Mouse (Mus musculus): ENCODE results near the gene Mettl3. TPM values are rescaled to one million over a fixed set of nuclear protein-coding genes. Genes with fewer than 3 reads are reported as not detected.
"Not testable (repeated sequence)": the region's sequence is repeated elsewhere in the genome, so short reads cannot be mapped to it uniquely, and the experiment has no call there.

Gene Mettl3
- total RNA-seq (2015) (36.2 and 42.1 TPM in 2 replicates), total RNA-seq (2017) (29.9 TPM in 2 replicates)

DNA sequence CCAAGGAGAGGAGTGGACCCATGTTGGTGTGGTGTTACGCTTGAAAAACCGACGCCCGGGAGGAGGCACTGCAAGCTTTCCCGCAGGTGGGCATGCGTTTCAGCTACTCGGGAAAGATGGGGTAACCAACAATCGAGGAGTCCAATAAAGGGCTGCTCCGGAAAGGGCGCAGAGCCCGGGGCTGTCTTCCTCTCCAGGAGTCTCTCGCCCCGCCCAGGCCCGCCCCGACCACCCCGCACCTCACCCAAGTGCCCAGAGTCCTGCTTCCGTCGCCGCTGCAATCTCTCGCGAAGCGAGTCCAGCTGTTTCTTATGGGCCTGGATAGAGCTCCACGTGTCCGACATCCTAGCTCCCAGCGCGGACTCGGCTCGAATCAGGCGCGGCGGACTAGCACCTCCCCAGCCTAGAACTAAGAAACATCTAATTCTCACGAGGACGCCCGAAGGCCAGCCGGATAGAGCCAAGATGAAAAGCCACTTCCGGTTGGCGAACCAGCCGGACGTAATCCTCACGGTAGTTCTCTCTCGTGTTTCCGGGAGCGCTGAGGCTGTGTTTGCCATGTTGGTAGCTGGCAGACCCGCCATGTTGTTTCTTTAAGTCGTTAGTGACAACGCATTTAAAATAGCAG, at the start of gene Mettl3:
Gene Mettl3, minus strand, starts transcription at position 485 of the 628 bp plus-strand sequence.
- peak; percentile 98 for ATAC-seq (ENCODE audit: poor library complexity, severe bottlenecking)

DNA sequence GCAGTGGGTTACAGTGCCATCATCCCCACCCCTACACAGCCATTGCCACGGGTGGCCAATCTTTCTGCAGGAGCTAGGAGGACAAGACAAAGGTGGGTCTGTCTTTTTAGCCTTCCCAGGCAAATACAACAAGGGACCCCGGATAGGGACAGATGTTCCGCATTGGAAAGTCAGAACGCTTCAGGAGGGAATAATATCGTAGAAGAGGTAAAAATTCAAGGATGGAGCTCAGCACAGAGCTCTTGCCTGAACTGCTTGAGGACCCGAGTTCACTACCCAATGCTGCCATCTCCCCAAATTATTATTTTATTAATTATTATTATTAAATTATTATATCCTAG, 34.6 kb upstream of the Mettl3 start:
- ATAC-seq (ENCODE audit: poor library complexity, severe bottlenecking), result no peak

DNA sequence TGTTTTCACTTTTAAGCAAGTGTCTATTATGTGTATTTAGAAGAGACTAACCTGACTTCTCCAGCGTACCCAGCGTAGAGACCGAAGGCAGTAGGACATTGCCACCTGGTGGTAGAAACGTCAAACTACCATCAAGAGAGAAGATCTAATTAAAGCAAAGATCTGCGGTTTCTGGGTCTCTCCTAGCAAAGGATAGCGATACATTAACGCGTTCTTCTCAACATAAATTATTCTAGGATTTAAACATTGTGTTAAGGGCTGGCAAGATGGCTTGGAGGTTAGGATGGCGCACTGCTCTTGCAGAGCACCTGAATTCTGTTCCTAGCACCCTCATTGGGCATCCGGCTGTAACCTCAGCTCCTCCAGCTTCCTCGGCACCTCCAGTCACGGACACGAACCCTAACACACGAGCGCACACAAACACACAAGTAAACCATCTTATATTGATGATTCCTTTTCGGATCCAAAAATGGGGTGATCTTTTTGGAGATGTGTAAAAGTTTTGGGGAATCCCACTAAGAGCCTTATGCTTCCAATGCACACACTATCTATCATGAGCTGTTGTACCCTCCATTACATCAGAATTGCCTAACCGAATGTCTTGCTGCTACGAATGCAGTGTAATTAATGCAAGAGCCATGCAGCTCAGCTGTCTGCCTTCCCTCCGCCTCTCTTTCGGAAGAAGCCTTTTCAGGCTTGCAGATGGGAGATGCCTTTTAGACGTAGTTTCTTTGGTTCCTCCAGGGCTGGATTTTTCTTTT, 34.0 kb upstream of the Mettl3 start:
- ATAC-seq (ENCODE audit: poor library complexity, severe bottlenecking), result peak; percentile 93

DNA sequence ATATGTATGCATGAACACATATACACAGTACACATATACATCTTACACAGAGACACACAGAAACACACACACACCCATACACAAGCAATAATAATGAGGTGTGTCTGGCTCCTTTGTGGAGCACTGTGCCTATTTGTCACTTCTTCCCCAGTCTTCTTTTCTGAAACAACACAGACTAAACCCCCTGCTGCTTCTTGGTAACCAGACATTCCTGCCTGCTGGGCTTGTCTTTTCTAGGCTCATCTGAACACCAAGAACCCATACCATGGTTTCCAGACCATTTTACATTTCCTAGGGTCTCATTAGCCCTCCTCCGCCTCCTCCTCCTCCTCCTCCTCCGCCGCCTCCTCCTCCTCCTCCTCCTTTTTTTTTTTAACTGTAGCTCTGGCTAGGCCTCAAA, 27.2 kb upstream of the Mettl3 start:
- ATAC-seq (ENCODE audit: poor library complexity, severe bottlenecking), result no peak

DNA sequence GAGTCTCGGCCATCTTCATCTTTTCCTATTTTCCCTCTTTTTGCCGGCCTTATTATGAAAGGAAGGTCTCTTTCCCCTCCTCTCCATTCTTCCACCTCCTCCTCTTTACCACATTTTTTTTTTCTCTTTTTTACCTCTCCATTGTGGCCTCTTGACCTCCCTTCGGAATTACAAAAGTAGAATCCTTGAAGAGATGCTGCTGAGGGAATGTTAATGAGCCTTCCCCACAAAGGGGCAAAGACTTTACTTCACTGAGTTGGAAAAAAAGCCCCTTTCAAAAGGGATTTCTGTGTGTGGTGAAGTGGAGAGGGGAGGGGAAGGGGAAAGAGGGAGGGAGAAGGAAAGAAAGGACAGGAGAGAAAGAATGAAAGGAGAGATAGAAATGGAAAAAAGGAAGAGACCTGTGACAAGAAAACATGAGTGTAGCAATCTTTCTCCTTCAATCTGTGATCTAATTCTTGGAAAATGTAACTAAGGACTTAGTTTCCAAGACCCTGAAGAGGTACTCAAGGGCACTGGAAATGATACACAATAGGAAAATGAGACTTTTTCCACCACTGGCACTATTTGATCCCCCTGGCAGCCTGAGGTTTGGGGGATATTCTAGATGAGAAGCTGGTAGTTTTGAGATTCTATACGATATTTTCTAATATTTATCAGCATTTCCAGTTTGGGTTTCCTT, 26.3 kb upstream of the Mettl3 start:
- no peak for ATAC-seq (ENCODE audit: poor library complexity, severe bottlenecking)

DNA sequence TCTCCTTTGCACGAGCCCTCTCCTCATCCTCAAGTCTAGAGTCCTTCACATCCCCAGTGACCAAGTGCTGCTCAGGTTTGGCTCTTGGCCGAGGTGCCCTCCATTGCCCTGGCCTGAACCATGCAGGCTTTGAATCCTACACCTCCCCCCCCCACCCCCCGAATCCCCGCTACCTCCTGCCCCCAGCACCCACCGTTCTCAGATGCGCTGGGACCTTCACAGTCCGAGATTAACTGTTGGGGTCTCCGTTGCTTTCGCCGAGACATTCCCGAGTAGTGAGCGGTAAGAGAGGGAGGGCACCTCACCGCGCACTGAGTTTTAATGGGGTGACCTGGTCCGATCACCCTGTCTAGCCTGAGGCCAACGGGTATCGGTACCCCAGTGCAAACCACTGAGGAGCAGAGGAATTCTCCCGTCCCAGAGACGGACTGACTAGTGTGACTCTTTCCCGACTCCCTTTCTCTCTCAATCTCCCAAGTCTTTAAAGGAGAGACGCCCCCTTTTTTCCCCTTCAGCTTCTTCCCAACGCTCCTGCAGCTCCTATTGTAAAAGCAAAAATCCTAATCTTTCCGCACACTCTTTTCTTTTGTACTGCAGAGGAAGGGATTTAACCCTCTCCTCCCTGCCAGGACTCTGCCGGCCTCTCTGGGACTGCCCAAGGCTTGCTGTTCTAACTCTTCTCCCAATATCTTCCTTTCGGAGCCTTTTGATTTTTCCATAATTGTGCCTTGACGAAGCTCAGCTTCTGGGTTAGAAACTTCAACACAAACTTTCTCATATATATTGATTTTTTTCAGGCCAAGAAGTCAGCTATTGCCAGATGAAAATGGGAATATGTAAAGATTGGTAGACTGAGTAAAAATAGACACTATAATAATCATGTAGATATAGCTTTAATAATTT, 23.2 kb upstream of the Mettl3 start, which contains the start of gene Sall2:
Gene Sall2, minus strand, starts transcription at position 853 of the 903 bp plus-strand sequence.
- no peak for ATAC-seq (ENCODE audit: poor library complexity, severe bottlenecking)

DNA sequence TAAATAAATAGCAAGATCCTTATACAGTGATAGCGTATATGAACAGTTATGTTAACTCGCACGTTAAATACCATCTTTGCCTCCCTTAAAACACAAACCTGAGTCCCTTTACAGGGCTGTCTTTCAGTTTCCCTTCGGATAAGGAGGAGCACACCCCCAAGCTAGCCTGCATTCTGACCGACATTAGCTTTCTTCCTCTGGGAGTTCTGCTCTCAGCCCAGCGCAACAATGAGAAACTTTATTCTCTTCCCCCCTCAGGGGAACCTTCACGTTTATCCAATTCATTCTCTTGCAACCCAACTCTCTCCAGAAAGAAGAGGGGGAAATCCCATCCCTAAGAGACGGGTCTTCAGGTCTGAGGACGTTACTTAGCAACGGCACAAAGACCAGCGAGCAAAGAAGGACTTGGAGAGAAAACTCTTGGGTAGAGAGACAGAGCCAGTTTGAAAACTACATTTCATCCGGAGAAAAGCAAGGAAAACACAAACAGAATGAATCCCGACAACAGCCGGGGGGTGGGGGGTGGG, 22.5 kb upstream of the Mettl3 start:
- ATAC-seq (ENCODE audit: poor library complexity, severe bottlenecking), result no peak

DNA sequence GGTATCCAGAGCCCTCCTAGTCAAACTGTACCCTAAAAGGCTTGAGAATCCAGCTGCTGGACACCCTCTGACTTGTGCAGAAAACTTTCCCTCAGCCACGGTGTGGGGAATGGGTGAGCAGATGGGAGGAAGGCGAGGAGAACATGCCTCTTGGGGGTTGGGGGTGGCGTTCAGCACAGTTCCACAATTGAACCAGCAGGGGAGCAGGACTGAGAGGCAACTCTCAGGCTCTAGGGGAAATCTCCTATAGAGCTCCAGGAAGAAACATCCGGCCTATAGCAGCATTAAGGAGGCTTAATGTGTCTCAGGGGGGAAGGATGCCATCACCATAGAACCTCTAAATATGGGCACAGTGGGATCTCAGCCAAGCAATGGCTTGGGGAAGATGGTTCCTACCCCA, 21.0 kb upstream of the Mettl3 start:
- no peak for ATAC-seq (ENCODE audit: poor library complexity, severe bottlenecking)

DNA sequence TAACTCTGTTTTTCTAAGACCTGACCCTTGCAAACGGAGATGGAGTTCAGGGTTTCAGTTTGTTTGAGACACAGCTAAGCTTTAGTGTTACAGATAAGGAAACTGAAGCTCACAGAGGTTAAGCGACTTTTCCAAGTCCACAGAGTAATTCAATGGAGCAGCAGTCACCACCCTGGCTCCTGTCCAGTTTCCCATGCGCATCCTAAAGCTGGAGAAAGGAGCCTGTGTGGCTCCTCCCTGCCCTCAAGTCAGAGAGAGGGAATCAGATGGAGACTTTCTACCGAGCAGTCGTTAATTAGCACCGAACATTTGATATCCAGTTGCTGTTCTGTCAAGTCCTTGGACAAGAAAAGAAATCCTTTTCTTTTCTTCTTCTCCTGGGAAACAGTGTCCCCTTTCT, 14.4 kb upstream of the Mettl3 start:
- no peak for ATAC-seq (ENCODE audit: poor library complexity, severe bottlenecking)

DNA sequence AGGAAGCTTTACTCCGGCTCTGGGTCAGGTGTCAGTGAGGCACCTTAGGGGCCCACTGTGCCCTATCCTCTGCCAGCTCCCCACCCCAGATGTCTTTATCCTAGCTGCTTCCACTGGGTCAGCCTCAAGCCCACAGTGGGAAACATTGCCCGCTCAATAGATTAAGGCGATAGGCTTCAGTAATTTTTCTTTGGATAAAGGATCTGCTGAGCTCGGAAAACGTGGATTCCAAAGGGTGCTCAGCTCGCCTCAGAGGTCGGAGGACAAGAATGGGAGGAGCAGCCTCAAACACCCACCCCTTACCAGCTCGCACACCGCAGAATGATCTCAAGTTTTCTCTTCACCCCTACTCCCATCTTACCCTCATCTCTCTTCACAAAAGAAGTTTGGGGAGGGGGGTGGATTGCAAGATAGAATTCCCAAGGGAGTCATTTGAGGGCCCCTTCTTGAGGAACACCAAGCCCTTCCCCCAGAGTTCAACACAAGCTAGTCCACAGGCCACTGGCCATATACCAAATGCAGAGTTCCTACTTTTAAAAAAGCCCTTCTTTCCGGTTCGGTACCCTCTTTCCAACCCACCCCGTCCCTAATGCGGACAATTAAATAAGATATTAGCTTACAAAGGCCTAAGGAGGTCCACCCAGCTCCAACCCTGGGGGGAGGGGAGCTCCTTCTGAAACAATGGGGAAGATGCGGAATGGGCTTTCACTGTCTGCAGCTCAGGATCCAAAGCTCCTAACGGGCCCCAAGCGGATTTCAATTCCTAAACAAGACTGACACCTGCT, 11.7 kb upstream of the Mettl3 start:
- ATAC-seq (ENCODE audit: poor library complexity, severe bottlenecking), result no peak

DNA sequence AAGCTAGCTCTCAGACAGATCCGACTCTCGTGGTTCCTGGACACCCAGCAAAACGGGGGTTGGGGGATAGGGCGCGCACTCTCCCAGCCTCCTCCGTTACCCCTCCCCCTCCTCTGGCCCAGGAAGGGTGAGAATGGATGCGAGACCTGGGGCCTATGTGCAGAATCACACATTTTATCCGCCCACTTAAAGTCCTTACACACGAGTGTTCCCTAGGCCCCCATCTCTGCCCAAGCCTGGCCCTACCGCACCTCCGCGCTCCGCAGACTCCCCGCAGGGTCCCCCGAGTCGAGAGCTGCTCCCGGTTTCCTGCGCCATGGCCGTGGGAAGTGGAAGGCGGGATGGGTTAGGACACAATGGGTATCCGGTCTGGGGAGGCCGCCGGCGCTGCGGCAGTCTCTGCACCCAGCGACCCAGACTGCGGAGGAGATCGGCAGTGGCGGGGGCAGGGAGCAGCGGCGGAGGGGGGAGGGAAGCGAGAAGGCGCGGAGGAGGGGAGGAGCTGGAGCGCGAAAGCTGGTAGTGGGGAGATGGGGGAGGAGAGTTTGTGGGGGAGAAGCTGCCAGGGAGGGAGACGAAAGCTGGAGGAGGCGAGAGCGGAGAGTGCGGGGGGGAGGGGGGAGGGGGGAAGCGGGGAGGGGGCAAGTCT, 11.0 kb upstream of the Mettl3 start:
- ATAC-seq (ENCODE audit: poor library complexity, severe bottlenecking), result peak; percentile 49

DNA sequence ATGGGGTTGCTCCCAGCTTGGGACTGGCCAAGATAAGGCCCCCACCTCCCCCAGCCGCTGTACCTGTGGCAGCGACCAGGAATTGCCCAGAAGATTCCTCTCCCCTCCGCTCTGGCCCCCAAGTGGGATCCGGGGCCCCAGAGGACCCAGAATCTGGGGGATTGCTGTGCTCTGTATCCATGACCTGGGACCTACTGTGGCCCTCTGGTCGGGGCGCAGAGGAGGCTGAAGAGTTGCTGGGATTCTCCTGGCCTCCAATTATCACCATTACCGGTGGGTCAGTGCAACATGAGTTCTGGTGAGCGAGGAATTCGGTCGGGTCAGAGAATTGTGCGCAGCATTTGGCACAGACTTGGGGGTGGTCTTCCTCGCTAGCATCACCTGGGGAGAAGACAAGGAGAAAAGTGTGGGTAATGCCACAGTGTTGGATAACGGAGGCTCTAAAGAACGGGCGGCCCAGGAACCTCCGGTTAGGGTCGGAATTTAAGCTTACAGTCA, 10.4 kb upstream of the Mettl3 start:
- ATAC-seq (ENCODE audit: poor library complexity, severe bottlenecking), result no peak; the same call in 1 of the 2 replicates

DNA sequence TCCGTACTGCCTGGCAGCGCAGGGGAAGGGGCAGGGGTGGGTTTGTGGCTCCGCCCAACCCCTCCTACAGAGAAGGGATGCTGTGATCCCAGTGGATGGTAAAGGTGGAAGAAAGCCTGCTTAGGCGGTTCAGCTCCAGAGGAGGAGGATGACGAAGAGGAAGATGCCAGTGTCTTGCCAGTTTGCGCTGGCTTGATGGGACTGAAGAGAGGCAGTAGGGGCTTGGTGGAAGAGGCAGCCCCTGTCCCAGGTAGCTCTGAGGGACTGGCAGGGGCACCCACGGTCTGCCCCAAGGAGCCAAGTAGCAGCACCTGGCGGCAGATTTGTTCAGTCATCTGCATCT, 9.9 kb upstream of the Mettl3 start:
- no peak for ATAC-seq (ENCODE audit: poor library complexity, severe bottlenecking)

DNA sequence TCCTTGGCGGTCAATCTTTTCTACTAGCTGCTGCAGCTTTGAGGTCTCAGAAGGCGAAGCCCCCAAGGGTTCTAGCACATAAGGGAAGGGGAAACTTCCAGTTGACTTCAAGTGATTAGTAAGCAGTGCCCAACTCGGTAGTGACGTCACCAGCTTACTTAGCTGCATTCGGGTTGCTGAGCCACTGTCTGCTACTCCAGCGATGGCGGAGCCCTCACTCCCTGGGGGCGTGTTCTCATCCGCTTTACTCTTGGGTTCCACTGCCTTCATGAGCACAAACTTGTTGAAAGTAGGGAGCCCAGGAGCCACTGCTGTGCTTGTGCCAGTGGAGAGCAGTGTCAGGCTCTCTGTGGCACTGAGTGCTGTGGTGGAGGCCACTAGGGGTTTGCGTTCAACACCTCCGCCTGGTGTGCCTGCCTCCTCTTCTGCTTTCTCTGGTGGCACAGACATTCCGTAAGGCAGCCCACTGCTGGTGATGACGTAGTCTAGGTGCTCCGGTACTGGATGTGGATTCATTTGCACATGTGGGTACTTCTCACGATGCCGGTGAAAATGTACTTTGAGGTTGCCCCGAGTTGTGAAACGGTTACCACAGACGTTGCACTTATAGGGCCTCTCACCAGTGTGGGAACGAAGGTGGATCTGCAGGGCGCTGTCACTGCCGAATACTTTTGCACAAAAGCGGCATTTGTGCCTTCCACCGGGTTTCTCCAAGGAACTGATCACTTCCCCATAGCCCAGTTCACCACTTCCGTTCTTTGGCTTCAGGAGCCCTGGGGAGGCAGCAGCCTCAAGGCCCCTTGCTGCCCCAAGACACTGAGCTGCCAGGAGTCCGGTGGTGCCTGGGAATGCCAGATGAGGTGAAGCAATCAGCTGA, 9.2 kb upstream of the Mettl3 start:
- peak; percentile 73 for ATAC-seq (ENCODE audit: poor library complexity, severe bottlenecking)

DNA sequence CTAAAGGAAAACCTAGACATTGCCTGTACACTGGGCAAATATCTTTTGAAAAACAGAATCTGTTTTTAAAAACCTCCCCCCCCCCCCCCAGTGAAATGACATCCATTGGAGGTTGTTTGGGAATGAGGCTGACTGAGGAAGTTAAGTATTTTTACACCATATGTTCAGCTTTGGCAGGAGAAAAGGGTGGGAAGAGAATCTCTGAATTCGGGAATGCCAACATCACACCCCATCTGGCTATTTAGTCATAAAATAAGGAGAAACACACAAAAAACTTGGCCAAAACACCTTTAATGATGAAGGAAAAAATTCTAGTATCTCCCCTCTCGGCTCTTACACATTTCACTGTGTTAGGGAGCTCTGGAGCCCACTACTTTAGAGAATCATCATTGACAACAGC, 6.0 kb upstream of the Mettl3 start:
- no peak for ATAC-seq (ENCODE audit: poor library complexity, severe bottlenecking)

DNA sequence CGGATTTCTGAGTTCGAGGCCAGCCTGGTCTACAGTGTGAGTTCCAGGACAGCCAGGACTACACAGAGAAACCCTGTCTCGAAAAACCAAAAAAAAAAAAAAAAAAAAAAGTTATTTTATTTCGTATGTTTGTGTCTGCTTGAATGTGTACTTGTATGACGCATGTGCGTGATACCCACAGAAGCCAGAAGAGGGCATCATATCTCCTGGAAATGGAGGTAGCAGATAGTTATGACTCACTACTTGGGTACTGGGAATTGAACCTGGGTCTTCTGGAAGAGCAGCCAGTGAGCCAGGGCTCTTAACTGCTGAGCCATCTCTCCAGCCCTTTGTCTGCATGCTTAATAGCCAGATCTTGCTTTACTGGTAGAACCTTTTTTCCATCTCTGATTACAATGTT, 5.4 kb upstream of the Mettl3 start:
- ATAC-seq (ENCODE audit: poor library complexity, severe bottlenecking), result not testable (repeated sequence)

DNA sequence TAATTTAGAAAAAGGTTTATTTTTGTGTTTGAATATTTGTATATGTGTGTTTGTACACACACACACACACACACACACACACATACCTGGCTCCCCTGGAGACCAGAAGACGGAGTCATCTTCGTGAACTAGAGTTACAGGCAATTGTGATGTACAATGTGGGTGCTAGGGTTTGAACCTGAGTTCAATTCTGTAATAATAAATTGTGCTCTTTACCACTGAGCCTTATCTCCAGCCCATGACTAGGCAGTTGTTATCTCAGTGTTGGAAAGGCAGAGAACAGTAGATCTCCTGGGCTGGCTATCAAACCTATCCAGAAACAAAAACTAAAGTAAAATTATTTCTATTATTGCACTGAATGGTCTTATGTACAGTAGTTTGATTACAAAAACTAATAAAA, 1.2 kb upstream of the Mettl3 start:
- ATAC-seq (ENCODE audit: poor library complexity, severe bottlenecking), result no peak

DNA sequence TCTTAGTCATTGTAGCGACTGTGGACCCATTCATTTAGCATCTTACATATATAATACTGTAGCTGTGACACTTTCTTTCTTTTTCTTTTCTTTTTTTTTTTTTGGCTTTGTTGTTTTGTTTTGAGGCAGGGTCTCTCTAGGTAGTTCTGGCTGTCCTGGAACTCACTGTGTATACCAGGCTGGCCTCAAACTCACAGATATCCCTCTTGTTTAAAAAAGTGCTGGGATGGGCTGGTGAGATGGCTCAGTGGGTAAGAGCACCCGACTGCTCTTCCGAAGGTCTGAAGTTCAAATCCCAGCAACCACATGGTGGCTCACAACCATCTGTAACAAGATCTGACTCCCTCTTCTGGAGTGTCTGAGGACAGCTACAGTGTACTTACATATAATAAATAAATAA, 1.4 kb downstream of the Mettl3 start:
- ATAC-seq (ENCODE audit: poor library complexity, severe bottlenecking), result not testable (repeated sequence)

Data from megakaryocyte, adult 5-6 weeks (primary cell).